Mouse (Mus musculus) lung, postnatal 14 days (tissue): ENCODE measurements around the gene Tmem59.

Experiments used
- DNase-seq: peaks from one replicate; pipeline ENCODE4 v3.0.0; 2021

Tmem59 gene

GRCm38 (mm10) chr4:107243365-107244333 lies 65.5 kb downstream of the Tmem59 start:
- DNase-seq, result no peak

GRCm38 (mm10) chr4:107245368-107245767 lies 67.2 kb downstream of the Tmem59 start:
- no peak for DNase-seq

- DNase-seq, result no peak
These were observed 67.8 kb downstream of the Tmem59 start for GRCm38 (mm10) chr4:107246040-107246439.

- DNase-seq, result no peak
These were observed 68.9 kb downstream of the Tmem59 start for GRCm38 (mm10) chr4:107247110-107247509.

GRCm38 (mm10) chr4:107248061-107248460 lies 69.9 kb downstream of the Tmem59 start:
- DNase-seq, result no peak

GRCm38 (mm10) chr4:107249471-107249870 lies 71.3 kb downstream of the Tmem59 start:
- DNase-seq, result peak; percentile 22

GRCm38 (mm10) chr4:107250494-107250893 lies 72.3 kb downstream of the Tmem59 start:
- DNase-seq, result peak; percentile 62
